Mouse (Mus musculus) right cerebral cortex, postnatal 10 days (tissue): ENCODE measurements around the gene Snrpd2.

Experiments
- DNase-seq, 2 experiments: peaks; one replicate each; pipeline ENCODE4 v3.0.0; 2021; ENCODE audit warnings: low spot score in 2 of 2

The Snrpd2 gene

DNA sequence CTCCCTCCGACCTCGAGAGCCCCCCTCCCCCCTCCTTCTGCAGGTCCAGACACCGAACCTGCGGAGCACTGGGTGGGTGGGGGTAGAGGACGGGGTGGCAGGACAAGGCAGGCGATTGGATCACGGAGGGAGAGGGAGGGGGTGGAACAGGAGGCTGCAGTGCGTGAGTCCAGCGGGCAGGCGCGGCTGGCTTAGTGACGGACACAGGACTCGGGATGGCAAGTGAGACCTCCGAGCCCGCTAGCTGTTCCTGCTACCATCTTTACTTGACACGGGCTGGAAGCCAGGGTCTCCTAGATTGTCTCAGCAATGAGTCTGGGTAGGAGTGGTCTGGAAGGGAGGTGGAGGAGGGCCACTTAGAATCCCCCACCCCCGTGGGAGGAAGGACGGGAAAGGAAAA, 28.5 kb downstream of the Snrpd2 start:
- peak; percentile 63 to 74 for DNase-seq

DNA sequence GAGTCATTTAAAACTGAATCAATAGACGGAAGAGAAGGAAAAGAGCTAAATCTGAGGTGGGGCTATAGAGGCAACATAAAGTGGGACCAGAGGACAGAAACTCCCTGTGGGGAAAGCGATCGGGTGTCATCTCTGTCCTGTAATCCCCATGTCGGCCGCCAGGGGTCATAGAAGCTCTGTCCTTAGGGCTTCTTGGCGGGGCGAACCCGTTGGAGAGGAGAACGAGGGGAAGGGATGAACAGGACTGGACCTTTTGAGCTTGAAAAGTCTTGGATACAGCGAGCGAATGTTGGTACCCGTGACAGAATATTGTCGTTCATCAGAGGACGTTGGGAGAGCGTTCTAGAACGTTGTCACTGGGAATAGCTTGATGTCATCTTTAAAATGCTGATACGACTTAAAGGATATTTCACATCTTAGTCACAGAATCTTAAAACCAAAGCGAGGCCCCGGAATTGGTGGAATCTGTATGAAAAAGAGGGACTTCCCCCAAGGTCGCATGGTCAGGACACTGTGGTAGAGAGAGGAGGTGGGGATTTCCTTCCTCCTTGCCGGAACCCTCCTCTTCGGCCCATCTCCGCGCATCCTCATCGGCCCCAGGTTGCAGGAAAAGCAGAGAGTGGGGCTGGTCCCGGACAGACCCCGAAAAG, 29.0 kb downstream of the Snrpd2 start:
- peak; percentile 86 to 90 for DNase-seq

GRCm38 (mm10) chr7:19179173-19179572, 29.7 kb downstream of the Snrpd2 start:
- peak; percentile 79 to 80 for DNase-seq

- peak in 1 of 2 experiments; percentile 23 for DNase-seq
Observed at GRCm38 (mm10) chr7:19179936-19180335, 30.4 kb downstream of the Snrpd2 start.

- peak in 1 of 2 experiments; percentile 24 for DNase-seq
Observed at GRCm38 (mm10) chr7:19180862-19181429, 31.4 kb downstream of the Snrpd2 start.

DNA sequence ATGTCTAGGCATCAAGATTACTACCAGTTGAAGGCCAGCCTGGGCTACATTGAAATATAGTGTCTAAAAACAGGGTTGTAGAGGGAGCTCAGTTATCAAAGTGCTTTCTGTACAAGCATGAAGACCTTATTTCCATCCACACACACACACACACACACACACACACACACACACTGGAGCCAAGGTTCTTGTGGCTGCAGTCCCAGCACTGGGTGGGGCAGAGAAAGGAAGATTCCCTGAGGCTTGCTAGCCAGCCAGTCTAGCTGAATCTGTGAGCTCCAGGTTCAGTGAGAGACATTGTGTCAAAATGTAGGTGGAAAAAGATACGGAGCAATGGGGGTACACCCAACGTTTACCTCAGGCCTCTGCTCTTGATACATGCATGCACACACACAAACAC, 34.7 kb downstream of the Snrpd2 start:
- peak in 1 of 2 experiments; percentile 25 for DNase-seq

GRCm38 (mm10) chr7:19184758-19185157, 35.2 kb downstream of the Snrpd2 start:
- DNase-seq = peak in 1 of 2 experiments; percentile 49

- DNase-seq = peak in 1 of 2 experiments; percentile 32
Observed at GRCm38 (mm10) chr7:19194676-19195075, 45.2 kb downstream of the Snrpd2 start.

DNA sequence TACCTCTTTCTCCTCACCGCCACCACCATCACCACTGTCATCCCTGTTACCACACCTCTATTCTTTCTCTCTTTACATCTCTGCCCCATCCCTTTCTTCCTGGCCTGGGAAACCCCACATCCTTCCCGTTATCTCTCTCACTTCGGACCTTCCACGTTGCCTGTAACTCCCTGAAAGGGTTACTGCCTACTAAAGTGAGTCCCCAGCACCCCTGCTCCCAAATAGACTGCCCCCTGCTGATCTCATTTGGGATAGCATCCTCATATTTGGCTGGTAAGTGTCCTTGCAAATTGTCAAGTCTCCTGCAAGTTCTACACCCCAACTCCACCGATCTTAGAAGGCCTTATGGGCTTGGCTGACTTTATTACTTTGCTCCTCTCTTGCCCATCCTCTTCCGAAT, 47.2 kb downstream of the Snrpd2 start:
- no peak for DNase-seq

GRCm38 (mm10) chr7:19197985-19198384, 48.5 kb downstream of the Snrpd2 start:
- no peak for DNase-seq

GRCm38 (mm10) chr7:19201660-19202059, 52.1 kb downstream of the Snrpd2 start:
- no peak for DNase-seq

DNA sequence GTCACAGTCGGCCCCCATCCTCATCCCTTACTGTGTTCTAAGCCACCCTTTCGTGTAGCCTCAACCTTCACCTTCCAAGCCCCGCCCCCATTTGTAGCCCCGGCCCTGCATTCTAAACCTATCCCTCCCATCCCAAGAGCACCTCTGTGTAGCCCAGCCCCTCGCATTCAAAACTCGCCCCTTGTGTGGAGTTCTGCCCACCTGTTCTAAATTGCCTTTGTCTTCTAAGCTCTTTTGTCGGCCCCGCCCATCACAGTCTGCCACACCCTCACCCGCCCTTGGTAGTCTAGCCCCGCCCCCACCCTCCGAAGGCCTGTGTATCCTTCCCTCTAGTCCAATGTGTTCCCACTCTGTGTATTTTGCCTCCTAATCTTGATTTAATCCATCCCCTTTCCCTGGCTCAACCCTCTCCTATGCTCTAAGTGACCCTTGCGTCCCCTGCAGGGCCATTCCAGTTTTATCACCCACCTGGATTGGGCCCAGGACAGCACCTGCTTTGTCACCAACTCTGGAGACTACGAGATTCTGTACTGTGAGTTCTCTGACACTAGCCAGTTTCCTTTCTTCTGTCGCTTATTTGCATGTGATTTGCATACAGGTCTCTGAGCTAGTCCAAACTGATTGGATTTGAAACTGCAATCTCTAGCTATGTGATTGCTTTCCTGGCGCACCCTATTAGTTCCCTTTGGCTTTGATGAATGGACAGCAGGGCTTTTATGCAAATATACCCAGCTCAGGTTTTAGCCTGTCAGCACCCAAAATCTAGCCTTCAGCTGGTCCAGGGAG, 52.7 kb downstream of the Snrpd2 start:
- DNase-seq = no peak
